Mouse (Mus musculus): ENCODE measurements around the gene Tmem108. TPM values are rescaled to one million over a fixed set of nuclear protein-coding genes. Genes with fewer than 3 reads are reported as not detected.

Tmem108 gene
- total and polyA plus RNA-seq, 2 experiments from 2014 or later: 33.2 to 42.7 TPM

GRCm38 (mm10) chr9:103546695-103547645 is 214.7 kb downstream of the Tmem108 start:
- ATAC-seq: peak; percentile 14; the same call in 1 of the 2 replicates
- DNase-seq: peak; percentile 63
- 25% methylated on average over 22 of the region's 22 CpGs for WGBS
- H3K27me3 ChIP-seq (ENCODE audit: insufficient read depth, low read length): no peaks in the 10 kb centered on the region
- TF ChIP-seq CTCF (IDR thresholded peaks at IDR 0.05; ENCODE audit: low read depth): no peak
- H3K36me3 ChIP-seq (ENCODE audit: insufficient read depth): no peaks in the 10 kb centered on the region
- peaks cover 29% of the 10 kb centered on the region for H3K4me1 ChIP-seq (ENCODE audit: insufficient read depth)
- H3K9ac ChIP-seq: 0 out of 2 replicates have a peak overlapping the region, but pooled peaks have one; percentile 26
- H3K4me2 ChIP-seq (ENCODE audit: low read depth): peak overlapping the region; percentile 34
- H3K27ac ChIP-seq (ENCODE audit: low read depth, low read length): peak overlapping the region; percentile 68
- H3K9me3 ChIP-seq (ENCODE audit: low read length): no peaks in the 10 kb centered on the region
- no peak overlapping the region for H3K4me3 ChIP-seq (ENCODE audit: low read depth, low read length)

GRCm38 (mm10) chr9:103545729-103546128 is 215.9 kb downstream of the Tmem108 start:
- H3K4me2 ChIP-seq (ENCODE audit: low read depth): no peak overlapping the region
- H3K36me3 ChIP-seq (ENCODE audit: insufficient read depth): no peaks in the 10 kb centered on the region
- H3K4me1 ChIP-seq (ENCODE audit: insufficient read depth): peaks cover 19% of the 10 kb centered on the region
- DNase-seq (no peak), ATAC-seq (no peak)
- no peak overlapping the region for H3K4me3 ChIP-seq (ENCODE audit: low read depth, low read length)
- no peaks in the 10 kb centered on the region for H3K27me3 ChIP-seq (ENCODE audit: insufficient read depth, low read length)
- TF ChIP-seq CTCF (IDR thresholded peaks at IDR 0.05; ENCODE audit: low read depth): no peak
- H3K27ac ChIP-seq (ENCODE audit: low read depth, low read length): no peak overlapping the region
- no peak overlapping the region for H3K9ac ChIP-seq
- 87% methylated on average over 4 of the region's 4 CpGs for WGBS
- H3K9me3 ChIP-seq (ENCODE audit: low read length): no peaks in the 10 kb centered on the region

- H3K4me1 ChIP-seq (ENCODE audit: insufficient read depth): peaks cover 16% of the 10 kb centered on the region
- no peak overlapping the region for H3K27ac ChIP-seq (ENCODE audit: low read depth, low read length)
- H3K27me3 ChIP-seq (ENCODE audit: insufficient read depth, low read length): no peaks in the 10 kb centered on the region
- H3K9ac ChIP-seq: no peak overlapping the region
- no peaks in the 10 kb centered on the region for H3K9me3 ChIP-seq (ENCODE audit: low read length)
- no peak for TF ChIP-seq CTCF (IDR thresholded peaks at IDR 0.05; ENCODE audit: low read depth)
- H3K4me2 ChIP-seq (ENCODE audit: low read depth): no peak overlapping the region
- H3K36me3 ChIP-seq (ENCODE audit: insufficient read depth): no peaks in the 10 kb centered on the region
- WGBS: 60% methylated on average over 4 of the region's 4 CpGs
- H3K4me3 ChIP-seq (ENCODE audit: low read depth, low read length): no peak overlapping the region
- DNase-seq: no peak
- no peak for ATAC-seq
Measured at GRCm38 (mm10) chr9:103545271-103545670, 216.4 kb downstream of the Tmem108 start.

DNA sequence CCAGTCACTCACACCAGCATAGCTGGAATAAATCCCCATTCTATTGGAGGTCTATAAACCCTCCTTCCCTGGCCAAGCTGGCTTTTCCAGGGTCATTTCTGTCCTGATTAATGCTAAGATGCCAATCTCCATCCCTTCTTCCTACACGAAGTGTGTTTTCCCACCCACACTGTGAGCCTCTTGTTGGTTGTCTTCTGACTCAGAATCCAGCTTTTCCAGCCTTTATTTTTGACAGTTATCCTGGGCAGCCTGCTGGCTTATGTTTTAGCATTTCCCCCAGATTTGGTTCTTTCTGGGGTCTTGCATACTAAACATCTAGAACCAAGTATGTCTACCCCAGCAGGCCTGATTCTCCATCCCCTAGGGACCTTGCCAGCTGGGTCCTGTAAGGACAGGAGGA is 217.0 kb downstream of the Tmem108 start:
- TF ChIP-seq CTCF (IDR thresholded peaks at IDR 0.05; ENCODE audit: low read depth): no peak
- Histone ChIP-seq H3K27ac (ENCODE audit: low read depth, low read length) (no peak overlapping the region), H3K9ac (no peak overlapping the region), H3K4me2 (ENCODE audit: low read depth) (no peak overlapping the region), H3K27me3 (ENCODE audit: insufficient read depth, low read length) (no peaks in the 10 kb centered on the region), H3K36me3 (ENCODE audit: insufficient read depth) (no peaks in the 10 kb centered on the region), H3K4me1 (ENCODE audit: insufficient read depth) (peaks cover 16% of the 10 kb centered on the region), H3K9me3 (ENCODE audit: low read length) (no peaks in the 10 kb centered on the region), H3K4me3 (ENCODE audit: low read depth, low read length) (no peak overlapping the region)
- no peak for ATAC-seq
- WGBS: 63% methylated on average over 1 of the region's 1 CpGs
- DNase-seq: no peak

- WGBS: 86% methylated on average over 8 of the region's 8 CpGs
- no peak overlapping the region for H3K4me2 ChIP-seq (ENCODE audit: low read depth)
- H3K27me3 ChIP-seq (ENCODE audit: insufficient read depth, low read length): no peaks in the 10 kb centered on the region
- H3K9ac ChIP-seq: no peak overlapping the region
- no peak overlapping the region for H3K4me3 ChIP-seq (ENCODE audit: low read depth, low read length)
- H3K4me1 ChIP-seq (ENCODE audit: insufficient read depth): peaks cover 15% of the 10 kb centered on the region; the same call in 1 of the 2 replicates
- H3K27ac ChIP-seq (ENCODE audit: low read depth, low read length): no peak overlapping the region
- H3K36me3 ChIP-seq (ENCODE audit: insufficient read depth): no peaks in the 10 kb centered on the region
- no peaks in the 10 kb centered on the region for H3K9me3 ChIP-seq (ENCODE audit: low read length)
- no peak for ATAC-seq
- no peak for DNase-seq
- TF ChIP-seq CTCF (IDR thresholded peaks at IDR 0.05; ENCODE audit: low read depth): no peak
Measured at GRCm38 (mm10) chr9:103540518-103540917, 221.1 kb downstream of the Tmem108 start.

DNA sequence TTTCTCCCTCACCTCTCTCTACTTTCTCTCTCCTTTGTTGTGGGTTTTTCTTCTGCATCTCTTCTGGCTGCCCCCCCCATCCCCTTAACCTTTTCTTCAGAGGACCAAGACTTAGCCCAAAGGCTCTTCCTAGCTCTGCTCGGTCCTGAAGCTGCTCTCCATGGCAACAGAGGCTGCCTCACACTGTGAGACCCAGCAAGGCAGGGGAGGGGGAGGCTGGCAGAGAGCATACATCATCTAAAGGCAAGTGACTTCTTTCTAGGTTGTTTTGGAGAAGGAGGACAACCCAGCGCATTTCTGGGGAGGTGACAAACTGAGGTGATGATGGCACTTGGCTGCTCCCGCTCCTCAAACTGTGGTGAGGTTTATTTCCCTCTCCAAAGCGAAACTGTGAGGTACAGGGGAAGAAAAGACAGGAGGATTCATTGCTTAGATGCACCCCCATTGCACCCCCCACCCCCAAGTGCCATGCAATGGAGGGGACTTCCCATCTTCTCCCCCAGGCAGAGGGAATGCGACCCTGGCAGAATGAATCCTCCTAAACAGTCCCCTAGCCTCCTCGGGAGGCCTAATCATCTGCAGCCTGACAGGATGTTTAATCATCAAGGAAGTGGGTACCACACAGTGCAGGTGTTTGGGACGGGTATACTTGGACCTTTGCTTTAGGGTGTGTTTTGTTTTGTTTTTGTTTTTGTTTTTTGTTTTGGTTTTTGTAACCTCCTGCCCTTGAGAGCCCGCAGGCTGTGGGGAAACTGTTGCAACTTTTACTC is 223.4 kb downstream of the Tmem108 start:
- Histone ChIP-seq H3K9ac (no peak overlapping the region; the same call in 1 of the 2 replicates), H3K36me3 (ENCODE audit: insufficient read depth) (no peaks in the 10 kb centered on the region), H3K9me3 (ENCODE audit: low read length) (no peaks in the 10 kb centered on the region), H3K4me3 (ENCODE audit: low read depth, low read length) (no peak overlapping the region), H3K4me1 (ENCODE audit: insufficient read depth) (peaks cover 15% of the 10 kb centered on the region), H3K27me3 (ENCODE audit: insufficient read depth, low read length) (no peaks in the 10 kb centered on the region), H3K4me2 (ENCODE audit: low read depth) (no peak overlapping the region), H3K27ac (ENCODE audit: low read depth, low read length) (peak overlapping the region; percentile 42)
- DNase-seq (peak; percentile 75), ATAC-seq (peak; percentile 95)
- 30% methylated on average over 8 of the region's 8 CpGs for WGBS
- no peak for TF ChIP-seq CTCF (IDR thresholded peaks at IDR 0.05; ENCODE audit: low read depth)

Data from forebrain, postnatal 0 days (tissue).